Mouse (Mus musculus) C2C12 (cell line): Measurements from ENCODE around the gene Ptpn22.
A peak's percentile ranks its signal among the peaks of the same experiment; 100 is the strongest.

Experiments
- CTCF ChIP-seq: IDR thresholded peaks from one replicate; pipeline ENCODE4 v1.5.1; 2011; ENCODE audit not compliant: control insufficient read depth, insufficient read depth, insufficient read length
- FOSL1 ChIP-seq: IDR thresholded peaks from one replicate; pipeline ENCODE4 v1.8.0; 2011; ENCODE audit warnings: mild to moderate bottlenecking, low read length; ENCODE audit not compliant: poor library complexity, insufficient read depth, severe bottlenecking
- MAX ChIP-seq: IDR thresholded peaks from one replicate; pipeline ENCODE4 v1.6.1; 2011; ENCODE audit warnings: mild to moderate bottlenecking, control low read depth

- TF ChIP-seq CTCF (peak; percentile 31), MAX (no peak), FOSL1 (no peak)
Measured at GRCm38 (mm10) chr3:103904705-103905104, 45.1 kb downstream of the Ptpn22 start.
